Mouse (Mus musculus) ES-CJ7 (cell line): Measurements from ENCODE around the gene Nynrin.

Experiments
- DNase-seq: peaks from one replicate; pipeline ENCODE4 v3.0.0; 2011; ENCODE audit warnings: low read depth, low spot score

The Nynrin gene

GRCm38 (mm10) chr14:55853621-55854285, at the start of gene Nynrin:
Gene Nynrin (plus strand): TSS chr14:55854010.
- peak; percentile 87 for DNase-seq

GRCm38 (mm10) chr14:55814885-55815284, 38.9 kb upstream of the Nynrin start:
- DNase-seq, result peak; percentile 89

GRCm38 (mm10) chr14:55815310-55815751, 38.5 kb upstream of the Nynrin start:
- DNase-seq, result peak; percentile 78

GRCm38 (mm10) chr14:55819845-55820405, 33.9 kb upstream of the Nynrin start:
- no peak for DNase-seq

- no peak for DNase-seq
Observed at GRCm38 (mm10) chr14:55820576-55820975, 33.2 kb upstream of the Nynrin start.

GRCm38 (mm10) chr14:55822435-55822990, 31.3 kb upstream of the Nynrin start:
- DNase-seq, result peak; percentile 97

GRCm38 (mm10) chr14:55822991-55823762, 30.6 kb upstream of the Nynrin start, which contains the start of gene Nfatc4:
Gene Nfatc4 (plus strand): TSS chr14:55823144.
- DNase-seq, result peak; percentile 90

- peak; percentile 54 for DNase-seq
Observed at GRCm38 (mm10) chr14:55824001-55824480, 29.8 kb upstream of the Nynrin start.

GRCm38 (mm10) chr14:55824481-55825215, 29.2 kb upstream of the Nynrin start:
- DNase-seq, result no peak

GRCm38 (mm10) chr14:55825216-55826051, 28.4 kb upstream of the Nynrin start:
- no peak for DNase-seq

GRCm38 (mm10) chr14:55826142-55826541, 27.7 kb upstream of the Nynrin start:
- no peak for DNase-seq

- DNase-seq, result no peak
Observed at GRCm38 (mm10) chr14:55826551-55827340, 27.1 kb upstream of the Nynrin start.

GRCm38 (mm10) chr14:55828716-55829263, 25.0 kb upstream of the Nynrin start:
- no peak for DNase-seq

- DNase-seq, result peak; percentile 64
Observed at GRCm38 (mm10) chr14:55829854-55830253, 24.0 kb upstream of the Nynrin start.

GRCm38 (mm10) chr14:55830331-55830730, 23.5 kb upstream of the Nynrin start:
- peak; percentile 61 for DNase-seq

GRCm38 (mm10) chr14:55833126-55833525, 20.7 kb upstream of the Nynrin start:
- no peak for DNase-seq

- DNase-seq, result peak; percentile 90
Observed at GRCm38 (mm10) chr14:55834808-55835533, 18.8 kb upstream of the Nynrin start.

GRCm38 (mm10) chr14:55838312-55838711, 15.5 kb upstream of the Nynrin start:
- no peak for DNase-seq

- peak; percentile 62 for DNase-seq
Observed at GRCm38 (mm10) chr14:55838740-55839139, 15.1 kb upstream of the Nynrin start.
